Mouse (Mus musculus) forebrain, embryonic 16.5 days (tissue): ENCODE data around the gene Ccdc22. TPM values are rescaled to one million over a fixed set of nuclear protein-coding genes. Genes with fewer than 3 reads are reported as not detected.
A peak's percentile ranks its signal among the peaks of the same experiment; 100 is the strongest.

Source experiments
- ATAC-seq: fragments of 200-750 bp; cut with Nextera tagmentation; 2 replicates; pipeline ENCODE4 v1.8.0; 2017; ENCODE audit warnings: mild to moderate bottlenecking, moderate library complexity
- H3K27ac ChIP-seq: fragments of 300-500 bp; sonication (generic); 2 replicates; pipeline ENCODE4 v1.5.1; 2014; ENCODE audit warnings: low read length, control low read depth
- H3K27me3 ChIP-seq: fragments of 300-500 bp; sonication (generic); replicated peaks from 2 replicates; pipeline ENCODE4 v1.6.1; 2014; ENCODE audit warnings: low read length; ENCODE audit not compliant: control insufficient read depth, insufficient read depth
- H3K36me3 ChIP-seq: fragments of 300-500 bp; sonication (generic); 2 replicates; pipeline ENCODE4 v1.6.1; 2014; ENCODE audit not compliant: control insufficient read depth, insufficient read depth
- H3K4me1 ChIP-seq: fragments of 300-500 bp; sonication (generic); replicated peaks from 2 replicates; pipeline ENCODE4 v1.6.1; 2014; ENCODE audit warnings: low read length; ENCODE audit not compliant: control insufficient read depth, insufficient read depth
- H3K4me2 ChIP-seq: fragments of 300-500 bp; sonication (generic); 2 replicates; pipeline ENCODE4 v1.6.1; 2014; ENCODE audit warnings: mild to moderate bottlenecking, low read length, control low read depth
- H3K4me3 ChIP-seq: fragments of 300-500 bp; sonication (generic); replicated peaks from 2 replicates; pipeline ENCODE4 v1.5.1; 2014; ENCODE audit warnings: mild to moderate bottlenecking, low read length, control low read depth
- H3K9ac ChIP-seq: fragments of 300-500 bp; sonication (generic); replicated peaks from 2 replicates; pipeline ENCODE4 v1.6.1; 2014; ENCODE audit warnings: low read depth, low read length, control low read depth
- H3K9me3 ChIP-seq: fragments of 300-500 bp; sonication (generic); 2 replicates; pipeline ENCODE4 v1.6.1; 2016; ENCODE audit warnings: low read length; ENCODE audit not compliant: control insufficient read depth
- WGBS: fragments of 180-500 bp; shearing (Covaris S2); extraction: QIAGEN DNeasy Blood & Tissue Kit; methylation state at CpG from one replicate; pipeline ENCODE4 v1.1.7; 2014; 5-methylcytosine and 5-hydroxymethylcytosine counted together
- polyA plus RNA-seq: library from polyadenylated mRNA; unstranded; fragments of >200 nt; fragmentation: Nextera tagmentation; extraction: Ambion mirVana; gene quantifications from 2 replicates; pipeline ENCODE4 v1.2.1, GENCODE M21; 2015

Gene Ccdc22
- polyA plus RNA-seq: 40.5 and 43.9 TPM in 2 replicates

- Histone ChIP-seq H3K27ac (no peak within 1 kb of the TSS; the same call in 1 of the 2 replicates), H3K4me2 (peak within 1 kb of the TSS; percentile 60), H3K9me3 (no peaks in the 10 kb centered on the region), H3K27me3 (no peaks in the 10 kb centered on the region), H3K36me3 (no peaks in the 10 kb centered on the region), H3K4me1 (peaks cover 9% of the 10 kb centered on the region; the same call in 1 of the 2 replicates), H3K4me3 (peak within 1 kb of the TSS; percentile 56), H3K9ac (peak within 1 kb of the TSS; percentile 69)
- 23% methylated on average over 28 of the region's 28 CpGs for WGBS
- peak; percentile 96 for ATAC-seq
Observed at GRCm38 (mm10) chrX:7604879-7605574, at the start of gene Ccdc22. Gene Ccdc22 (minus strand): TSS chrX:7605517.

- 0 out of 2 replicates have a peak, but pooled peaks cover 2% of the 10 kb centered on the region for H3K36me3 ChIP-seq
- peaks cover 4% of the 10 kb centered on the region; the same call in 1 of the 2 replicates for H3K4me1 ChIP-seq
- no peaks in the 10 kb centered on the region for H3K27me3 ChIP-seq
- peak; percentile 97 for ATAC-seq
- H3K27ac ChIP-seq: peak overlapping the region; percentile 75
- peak overlapping the region; percentile 43 for H3K4me3 ChIP-seq
- peak overlapping the region; percentile 56 for H3K9ac ChIP-seq
- H3K9me3 ChIP-seq: no peaks in the 10 kb centered on the region
- peak overlapping the region; percentile 51 for H3K4me2 ChIP-seq
- 21% methylated on average over 25 of the region's 25 CpGs for WGBS
Observed at GRCm38 (mm10) chrX:7648671-7649304, 43.5 kb upstream of the Ccdc22 start.

DNA sequence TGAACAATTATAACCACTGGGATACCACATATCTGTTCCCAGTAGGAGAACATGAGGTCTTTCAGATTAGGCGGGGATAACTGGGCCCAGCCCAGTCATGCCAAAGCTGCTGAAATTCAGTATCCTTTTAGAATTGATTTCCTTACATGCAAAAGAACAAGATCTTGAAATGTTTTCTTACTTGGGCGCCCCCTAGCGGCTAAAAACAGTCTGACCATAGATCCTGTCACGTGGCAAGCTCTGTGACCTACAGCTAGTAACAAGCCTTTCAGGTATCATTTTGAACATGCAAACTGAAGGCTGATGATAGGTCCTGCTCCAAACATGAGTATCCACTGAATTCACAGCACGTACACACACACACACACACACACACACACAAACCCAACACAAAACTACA lies 40.0 kb upstream of the Ccdc22 start:
- Histone ChIP-seq H3K27ac (no peak overlapping the region), H3K4me2 (no peak overlapping the region), H3K4me1 (peaks cover 11% of the 10 kb centered on the region), H3K9ac (no peak overlapping the region), H3K9me3 (no peaks in the 10 kb centered on the region), H3K27me3 (no peaks in the 10 kb centered on the region), H3K36me3 (0 out of 2 replicates have a peak, but pooled peaks cover 2% of the 10 kb centered on the region), H3K4me3 (no peak overlapping the region)
- no peak for ATAC-seq
- WGBS: 19% methylated on average over 5 of the region's 5 CpGs

- Histone ChIP-seq H3K4me1 (peaks cover 14% of the 10 kb centered on the region), H3K4me2 (peak overlapping the region; percentile 71), H3K9ac (peak overlapping the region; percentile 41), H3K36me3 (0 out of 2 replicates have a peak, but pooled peaks cover 2% of the 10 kb centered on the region), H3K9me3 (no peaks in the 10 kb centered on the region), H3K4me3 (peak overlapping the region; percentile 24), H3K27ac (no peak overlapping the region), H3K27me3 (no peaks in the 10 kb centered on the region)
- ATAC-seq: no peak
- WGBS: 41% methylated on average over 12 of the region's 12 CpGs
Observed at GRCm38 (mm10) chrX:7640785-7641184, 35.5 kb upstream of the Ccdc22 start.

DNA sequence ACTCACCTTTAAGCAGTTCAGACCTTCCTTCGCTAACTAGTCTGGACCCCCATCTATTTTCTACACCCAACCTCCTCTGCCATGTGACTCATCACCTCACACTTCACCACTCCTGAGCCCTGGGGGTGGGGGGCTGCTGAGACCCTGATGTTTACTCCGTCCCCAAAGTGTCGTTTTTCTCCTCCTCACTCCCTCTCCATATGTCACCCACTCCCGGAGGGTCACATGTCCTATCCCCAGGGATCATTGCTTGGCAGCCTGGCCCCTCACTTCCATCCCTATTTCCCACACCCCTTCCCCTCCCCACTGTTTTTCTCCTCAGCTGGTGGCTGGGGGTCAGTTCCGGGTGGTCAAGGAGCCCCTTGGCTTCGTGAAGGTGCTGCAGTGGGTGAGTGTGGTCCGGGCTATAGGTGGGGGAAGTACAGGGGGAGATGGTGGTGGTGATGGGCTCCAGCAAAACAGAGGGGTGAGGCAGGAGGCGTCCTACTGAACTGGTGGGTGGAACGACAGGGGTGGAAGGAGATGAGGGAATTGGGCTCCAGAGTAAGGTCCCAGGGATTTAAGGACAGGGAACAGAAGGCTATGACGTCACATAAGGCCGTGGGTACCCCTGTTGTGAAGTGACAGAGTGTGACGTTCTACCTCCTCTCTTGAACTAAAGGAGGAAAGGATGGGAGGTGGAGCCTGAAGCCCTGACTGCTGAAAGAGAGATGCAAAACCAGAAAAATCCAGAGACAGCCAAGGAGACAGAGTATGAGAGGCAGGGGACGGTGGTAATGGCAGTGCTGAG lies 34.4 kb upstream of the Ccdc22 start:
- ATAC-seq: peak; percentile 8; the same call in 1 of the 2 replicates
- peak overlapping the region; percentile 65 for H3K9ac ChIP-seq
- peaks cover 14% of the 10 kb centered on the region for H3K4me1 ChIP-seq
- H3K27me3 ChIP-seq: no peaks in the 10 kb centered on the region
- peak overlapping the region; percentile 71 for H3K4me2 ChIP-seq
- WGBS: 22% methylated on average over 13 of the region's 13 CpGs
- H3K36me3 ChIP-seq: 0 out of 2 replicates have a peak, but pooled peaks cover 2% of the 10 kb centered on the region
- H3K9me3 ChIP-seq: no peaks in the 10 kb centered on the region
- H3K4me3 ChIP-seq: peak overlapping the region; percentile 59
- H3K27ac ChIP-seq: peak overlapping the region; percentile 74

DNA sequence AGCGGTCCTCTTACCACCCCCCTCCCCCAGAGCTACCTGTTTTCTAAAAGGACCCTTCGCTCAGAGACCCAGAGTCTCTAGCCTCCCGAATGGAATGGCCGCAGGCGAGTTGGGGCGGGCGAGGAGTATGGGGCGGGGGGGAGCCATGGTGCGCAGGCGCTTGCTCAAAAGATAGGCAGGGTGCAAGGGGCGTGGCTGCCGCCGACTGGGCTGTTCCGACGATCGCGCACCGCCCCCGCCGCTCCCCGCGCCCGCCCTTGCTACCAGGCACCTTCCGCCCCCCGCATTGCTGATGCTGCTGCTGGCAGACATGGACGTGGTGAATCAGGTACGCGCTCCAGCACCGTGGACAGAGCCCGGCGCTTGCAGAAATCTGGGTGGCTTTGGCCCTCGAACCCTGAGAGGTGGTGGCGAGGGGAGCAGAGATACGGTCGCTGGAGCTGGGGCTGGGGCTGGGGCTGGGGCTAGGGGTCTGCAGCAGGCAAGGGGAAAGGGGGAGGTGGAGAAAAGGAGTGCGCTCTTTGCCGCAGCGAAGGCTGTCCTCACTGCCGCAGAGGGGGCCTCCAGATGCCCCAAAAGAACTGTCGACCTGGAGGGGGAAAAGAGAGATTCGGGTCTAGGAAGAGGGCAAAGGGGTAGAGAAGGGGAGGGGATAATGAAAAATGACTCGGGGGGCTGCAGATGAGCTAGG lies 33.2 kb upstream of the Ccdc22 start, which contains the start of gene Syp:
TSS of gene Syp (plus strand) at position 71 of the 691 bp plus-strand sequence.
- Histone ChIP-seq H3K27ac (peak within 1 kb of the TSS; percentile 74), H3K36me3 (0 out of 2 replicates have a peak, but pooled peaks cover 2% of the 10 kb centered on the region), H3K4me3 (peak within 1 kb of the TSS; percentile 59), H3K9ac (peak within 1 kb of the TSS; percentile 65), H3K27me3 (no peaks in the 10 kb centered on the region), H3K9me3 (no peaks in the 10 kb centered on the region), H3K4me1 (peaks cover 14% of the 10 kb centered on the region), H3K4me2 (peak within 1 kb of the TSS; percentile 71)
- ATAC-seq: peak; percentile 85
- 26% methylated on average over 38 of the region's 42 CpGs for WGBS

GRCm38 (mm10) chrX:7635101-7635500 lies 29.8 kb upstream of the Ccdc22 start:
- H3K36me3 ChIP-seq: no peaks in the 10 kb centered on the region
- no peaks in the 10 kb centered on the region for H3K9me3 ChIP-seq
- WGBS: 73% methylated on average over 3 of the region's 3 CpGs

GRCm38 (mm10) chrX:7632560-7632959 lies 27.2 kb upstream of the Ccdc22 start:
- 89% methylated on average over 6 of the region's 6 CpGs for WGBS
- no peaks in the 10 kb centered on the region for H3K36me3 ChIP-seq
- ATAC-seq: no peak
- no peak overlapping the region for H3K4me3 ChIP-seq
- H3K4me1 ChIP-seq: no peaks in the 10 kb centered on the region
- H3K27me3 ChIP-seq: no peaks in the 10 kb centered on the region
- no peaks in the 10 kb centered on the region for H3K9me3 ChIP-seq
- no peak overlapping the region for H3K27ac ChIP-seq
- H3K4me2 ChIP-seq: no peak overlapping the region
- H3K9ac ChIP-seq: no peak overlapping the region

More at GRCm38 (mm10) chrX:7635101-7635500, 29.8 kb upstream of the Ccdc22 start:
- no peaks in the 10 kb centered on the region for H3K27me3 ChIP-seq
- peaks cover 5% of the 10 kb centered on the region for H3K4me1 ChIP-seq
- no peak overlapping the region for H3K4me2 ChIP-seq
- no peak overlapping the region for H3K27ac ChIP-seq
- H3K9ac ChIP-seq: no peak overlapping the region
- ATAC-seq: no peak
- H3K4me3 ChIP-seq: no peak overlapping the region
